Mouse (Mus musculus) G1E (cell line): Measurements from ENCODE around the gene Gpcpd1. TPM values are rescaled to one million over a fixed set of nuclear protein-coding genes. Genes with fewer than 3 reads are reported as not detected.

Experiments
- ATAC-seq: 2 replicates; pipeline ENCODE4 v1.8.0; 2016; ENCODE audit warnings: mild to moderate bottlenecking; ENCODE audit not compliant: insufficient number of reproducible peaks, poor library complexity, low FRiP score, severe bottlenecking; ENCODE audit errors: extremely low read depth
- DNase-seq: peaks from one replicate; pipeline ENCODE4 v3.0.0; 2012; ENCODE audit warnings: low spot score
- H3K27me3 ChIP-seq: 2 replicates; pipeline ENCODE4 v1.6.1; 2012; ENCODE audit warnings: mild to moderate bottlenecking, low read length, inconsistent platforms; ENCODE audit not compliant: insufficient read depth
- H3K36me3 ChIP-seq: replicated peaks from 2 replicates; pipeline ENCODE3; 2012; ENCODE audit warnings: mild to moderate bottlenecking, inconsistent platforms
- H3K4me1 ChIP-seq: 2 replicates; pipeline ENCODE4 v1.6.1; 2012; ENCODE audit warnings: low read depth, low read length, inconsistent platforms, mixed read lengths; ENCODE audit not compliant: insufficient read depth
- H3K4me3 ChIP-seq: 2 replicates; pipeline ENCODE4 v1.5.1; 2012; ENCODE audit warnings: low read depth, mild to moderate bottlenecking, inconsistent platforms, low read length, moderate library complexity, mixed read lengths
- H3K9me3 ChIP-seq: replicated peaks from 2 replicates; pipeline ENCODE4 v1.6.1; 2012; ENCODE audit warnings: inconsistent platforms
- CTCF ChIP-seq: IDR thresholded peaks from 2 replicates; pipeline ENCODE4 v1.5.1; 2012; ENCODE audit warnings: low read depth, low read length, inconsistent platforms, mixed read lengths
- GATA1 ChIP-seq: IDR thresholded peaks from 2 replicates; pipeline ENCODE4 v1.6.1; 2012; ENCODE audit warnings: borderline replicate concordance, low read length, inconsistent platforms, mixed read lengths
- GATA2 ChIP-seq: IDR thresholded peaks from 2 replicates; pipeline ENCODE4 v1.6.1; 2012; ENCODE audit warnings: low read depth, low read length, inconsistent platforms, borderline replicate concordance
- POLR2AphosphoS5 ChIP-seq: IDR thresholded peaks from 2 replicates; pipeline ENCODE4 v1.6.1; 2012; ENCODE audit warnings: low read depth, low read length, inconsistent platforms; ENCODE audit not compliant: insufficient replicate concordance
- TAL1 ChIP-seq: conservative IDR thresholded peaks from 2 replicates; pipeline ENCODE4 v1.6.1; 2012; ENCODE audit warnings: low read depth, low read length, inconsistent platforms, mixed read lengths
- polyA plus RNA-seq: library from polyadenylated mRNA; stranded (reverse); fragments of >175 nt; gene quantifications from 2 replicates; pipeline ENCODE4 v1.2.3, GENCODE M21; 2012
- total RNA-seq, 2 experiments: library from RNA; stranded (forward) in 1 of 2; stranded (reverse) in 1 of 2; fragments of 200-1000 nt in 1 of 2; fragments of >200 nt in 1 of 2; fragmentation: Nextera tagmentation in 1 of 2; gene quantifications; 2 replicates each; pipeline ENCODE4 v1.2.3; 2014 to 2017

Gpcpd1 gene
- total and polyA plus RNA-seq, 3 experiments: 21.7 to 154 (median 47.9) TPM

GRCm38 (mm10) chr2:132512051-132512976 is 75.2 kb downstream of the Gpcpd1 start:
- Histone ChIP-seq H3K9me3 (no peaks in the 10 kb centered on the region), H3K36me3 (no peaks in the 10 kb centered on the region), H3K27me3 (peaks cover 4% of the 10 kb centered on the region; the same call in 1 of the 2 replicates), H3K4me3 (peak overlapping the region; percentile 69), H3K4me1 (peaks cover 81% of the 10 kb centered on the region)
- ATAC-seq (peak; percentile 80), DNase-seq (peak; percentile 75)
- TF ChIP-seq GATA2 (no peak), TAL1 (peak; percentile 82), CTCF (no peak)

- no peaks in the 10 kb centered on the region for H3K36me3 ChIP-seq
- H3K27me3 ChIP-seq: peaks cover 4% of the 10 kb centered on the region; the same call in 1 of the 2 replicates
- peak overlapping the region; percentile 4; the same call in 1 of the 2 replicates for H3K4me3 ChIP-seq
- H3K9me3 ChIP-seq: no peaks in the 10 kb centered on the region
- H3K4me1 ChIP-seq: peaks cover 73% of the 10 kb centered on the region
- DNase-seq (peak; percentile 40), ATAC-seq (peak; percentile 4; the same call in 1 of the 2 replicates)
- TF ChIP-seq POLR2AphosphoS5 (no peak), GATA1 (no peak), GATA2 (no peak), TAL1 (no peak), CTCF (no peak)
Measured at GRCm38 (mm10) chr2:132511011-132511818, 76.3 kb downstream of the Gpcpd1 start.

GRCm38 (mm10) chr2:132509714-132510113 is 77.8 kb downstream of the Gpcpd1 start:
- H3K4me1 ChIP-seq: peaks cover 60% of the 10 kb centered on the region
- no peaks in the 10 kb centered on the region for H3K36me3 ChIP-seq
- TF ChIP-seq TAL1 (no peak), GATA1 (no peak), GATA2 (no peak), POLR2AphosphoS5 (no peak), CTCF (peak; percentile 13; the same call in 1 of the 2 replicates)
- H3K27me3 ChIP-seq: no peaks in the 10 kb centered on the region
- peak; percentile 42 for DNase-seq
- H3K4me3 ChIP-seq: no peak overlapping the region
- H3K9me3 ChIP-seq: no peaks in the 10 kb centered on the region
- ATAC-seq: no peak

GRCm38 (mm10) chr2:132509261-132509660 is 78.3 kb downstream of the Gpcpd1 start:
- no peak for DNase-seq
- Histone ChIP-seq H3K4me1 (peaks cover 56% of the 10 kb centered on the region), H3K27me3 (no peaks in the 10 kb centered on the region), H3K9me3 (no peaks in the 10 kb centered on the region), H3K4me3 (no peak overlapping the region), H3K36me3 (no peaks in the 10 kb centered on the region)
- no peak for TF ChIP-seq GATA2
- no peak for TF ChIP-seq CTCF
- TF ChIP-seq POLR2AphosphoS5: no peak
- TF ChIP-seq TAL1: no peak
- no peak for TF ChIP-seq GATA1
- no peak for ATAC-seq

GRCm38 (mm10) chr2:132507521-132507920 is 80.0 kb downstream of the Gpcpd1 start:
- TF ChIP-seq TAL1: no peak
- no peak for TF ChIP-seq POLR2AphosphoS5
- no peak for TF ChIP-seq CTCF
- TF ChIP-seq GATA1: no peak
- no peak for TF ChIP-seq GATA2
- Histone ChIP-seq H3K4me3 (no peak overlapping the region), H3K4me1 (peaks cover 43% of the 10 kb centered on the region), H3K36me3 (no peaks in the 10 kb centered on the region), H3K27me3 (no peaks in the 10 kb centered on the region), H3K9me3 (no peaks in the 10 kb centered on the region)
- DNase-seq (no peak), ATAC-seq (no peak)

GRCm38 (mm10) chr2:132507091-132507490 is 80.4 kb downstream of the Gpcpd1 start:
- no peaks in the 10 kb centered on the region for H3K9me3 ChIP-seq
- ATAC-seq: no peak
- no peak for DNase-seq
- H3K4me1 ChIP-seq: peaks cover 42% of the 10 kb centered on the region
- H3K4me3 ChIP-seq: no peak overlapping the region
- no peaks in the 10 kb centered on the region for H3K36me3 ChIP-seq
- H3K27me3 ChIP-seq: no peaks in the 10 kb centered on the region
- TF ChIP-seq CTCF (no peak), TAL1 (no peak), GATA2 (no peak), POLR2AphosphoS5 (no peak), GATA1 (no peak)
